Comparison of ENCODE assay signal across 22 mouse cellular contexts in genomic region chr4:125598677-125599076, GRCm38 (mm10).
DNase-seq lines count a peak whose midpoint lies in the region; ATAC-seq and TF ChIP-seq lines count a peak whose summit lies in the region.
"Had no signal": no experiment of that assay in that cellular context is flagged by ENCODE, and none has a peak within 500 bp of the region (broad histone marks: within the 10 kb centered on the region; RNA-seq: fewer than 3 reads in every experiment).

No protein-coding gene starts in this region.

- no peak overlapping the region for H3K4me3 ChIP-seq in hindbrain, embryonic 10.5 days
- no peak overlapping the region for H3K4me3 ChIP-seq in hindbrain, embryonic 13.5 days
- peak overlapping the region; percentile 76 for H3K4me3 ChIP-seq in E14TG2a.4 (replicated peaks; ENCODE audit: low read length)
- no peak overlapping the region for H3K4me3 ChIP-seq in stomach, postnatal 0 days (ENCODE audit: low read depth, low read length)
- H3K4me3 ChIP-seq: embryonic facial prominence, embryonic 15.5 days; heart, embryonic 10.5 days; hindbrain, embryonic 15.5 days; intestine, embryonic 15.5 days; limb, embryonic 13.5 days; lung, embryonic 15.5 days; midbrain, embryonic 12.5 days; neural tube, embryonic 12.5 days had no signal

- no peak overlapping the region for H3K4me2 ChIP-seq in hindbrain, embryonic 13.5 days
- no peak overlapping the region for H3K4me2 ChIP-seq in stomach, postnatal 0 days (replicated peaks; ENCODE audit: low read depth)
- H3K4me2 ChIP-seq: embryonic facial prominence, embryonic 15.5 days; hindbrain, embryonic 15.5 days; intestine, embryonic 15.5 days; limb, embryonic 13.5 days; lung, embryonic 15.5 days; midbrain, embryonic 12.5 days; neural tube, embryonic 12.5 days had no signal

- peak; percentile 22 for DNase-seq in hindbrain, embryonic 10.5 days (ENCODE audit: low spot score)
- DNase-seq in ES-CJ7 (ENCODE audit: low read depth, low spot score), result peak; percentile 93
- DNase-seq in stomach, postnatal 0 days (ENCODE audit: low spot score), result peak; percentile 31
- no peak for DNase-seq in ovary, postnatal 10 days (ENCODE audit: low spot score)
- DNase-seq in urinary bladder, postnatal 14 days (ENCODE audit: low spot score), result no peak
- DNase-seq: cerebellum, adult 2 months; heart, postnatal 10 days; kidney, adult 9 months; kidney, postnatal 36 days; thymus, postnatal 36 days had no signal

- H3K9me3 ChIP-seq in hindbrain, embryonic 10.5 days, result no peaks in the 10 kb centered on the region
- H3K9me3 ChIP-seq in hindbrain, embryonic 13.5 days, result no peaks in the 10 kb centered on the region
- H3K9me3 ChIP-seq in E14TG2a.4 (ENCODE audit: low read length), result 0 out of 2 replicates have a peak, but pooled peaks cover 5% of the 10 kb centered on the region
- H3K9me3 ChIP-seq in stomach, postnatal 0 days (ENCODE audit: control insufficient read depth, low read length), result no peaks in the 10 kb centered on the region
- H3K9me3 ChIP-seq: embryonic facial prominence, embryonic 15.5 days; heart, embryonic 10.5 days; hindbrain, embryonic 15.5 days; intestine, embryonic 15.5 days; limb, embryonic 13.5 days; lung, embryonic 15.5 days; midbrain, embryonic 12.5 days; neural tube, embryonic 12.5 days had no signal

- peaks cover 15% of the 10 kb centered on the region for H3K27me3 ChIP-seq in hindbrain, embryonic 10.5 days (ENCODE audit: insufficient read depth, poor library complexity, severe bottlenecking)
- H3K27me3 ChIP-seq in hindbrain, embryonic 13.5 days, result peaks cover 17% of the 10 kb centered on the region; the same call in 1 of the 2 replicates
- H3K27me3 ChIP-seq in E14TG2a.4 (ENCODE audit: insufficient read depth, low read length), result no peaks in the 10 kb centered on the region
- H3K27me3 ChIP-seq in stomach, postnatal 0 days (ENCODE audit: control insufficient read depth, insufficient read depth, low read length), result no peaks in the 10 kb centered on the region
- H3K27me3 ChIP-seq: hindbrain, embryonic 15.5 days; lung, embryonic 15.5 days; neural tube, embryonic 12.5 days had no signal

- ATAC-seq in hindbrain, embryonic 13.5 days (ENCODE audit: low FRiP score), result no peak
- no peak for ATAC-seq in stomach, postnatal 0 days (ENCODE audit: low FRiP score, low TSS enrichment)
- ATAC-seq: intestine, embryonic 15.5 days had no signal

- 42% methylated on average over 10 of the region's 10 CpGs for WGBS in hindbrain, embryonic 10.5 days
- 43% methylated on average over 10 of the region's 10 CpGs for WGBS in hindbrain, embryonic 13.5 days
- 39% methylated on average over 10 of the region's 10 CpGs for WGBS in stomach, postnatal 0 days

- TF ChIP-seq CTCF in E14TG2a.4 (conservative IDR thresholded peaks at IDR 0.05; ENCODE audit: low read length), result no peak
- no peak for TF ChIP-seq CTCF in stomach, postnatal 0 days (IDR thresholded peaks at IDR 0.05; ENCODE audit: low read depth)

- no peak overlapping the region for H3K27ac ChIP-seq in hindbrain, embryonic 10.5 days
- H3K27ac ChIP-seq in hindbrain, embryonic 13.5 days, result no peak overlapping the region
- no peak overlapping the region for H3K27ac ChIP-seq in stomach, postnatal 0 days (replicated peaks)
- H3K27ac ChIP-seq: embryonic facial prominence, embryonic 15.5 days; heart, embryonic 10.5 days; hindbrain, embryonic 15.5 days; intestine, embryonic 15.5 days; limb, embryonic 13.5 days; liver, embryonic 14.5 days; lung, embryonic 15.5 days; midbrain, embryonic 12.5 days; neural tube, embryonic 12.5 days had no signal

- no peaks in the 10 kb centered on the region for H3K36me3 ChIP-seq in hindbrain, embryonic 10.5 days
- H3K36me3 ChIP-seq in hindbrain, embryonic 13.5 days, result no peaks in the 10 kb centered on the region
- H3K36me3 ChIP-seq in E14TG2a.4 (ENCODE audit: insufficient read depth, low read length), result no peaks in the 10 kb centered on the region
- H3K36me3 ChIP-seq in stomach, postnatal 0 days (ENCODE audit: control insufficient read depth, insufficient read depth, low read length), result no peaks in the 10 kb centered on the region
- H3K36me3 ChIP-seq: embryonic facial prominence, embryonic 15.5 days; G1E; heart, embryonic 10.5 days; hindbrain, embryonic 15.5 days; intestine, embryonic 15.5 days; limb, embryonic 13.5 days; lung, embryonic 15.5 days; midbrain, embryonic 12.5 days; neural tube, embryonic 12.5 days had no signal

- H3K4me1 ChIP-seq in hindbrain, embryonic 10.5 days (replicated peaks), result peaks cover 30% of the 10 kb centered on the region
- H3K4me1 ChIP-seq in hindbrain, embryonic 13.5 days (replicated peaks), result peaks cover 77% of the 10 kb centered on the region
- H3K4me1 ChIP-seq in E14TG2a.4 (replicated peaks; ENCODE audit: low read depth, low read length), result peaks cover 86% of the 10 kb centered on the region
- no peaks in the 10 kb centered on the region for H3K4me1 ChIP-seq in stomach, postnatal 0 days (replicated peaks; ENCODE audit: control insufficient read depth, insufficient read depth)
- H3K4me1 ChIP-seq: intestine, embryonic 15.5 days; lung, embryonic 15.5 days had no signal

- H3K9ac ChIP-seq in hindbrain, embryonic 13.5 days, result no peak overlapping the region
- no peak overlapping the region for H3K9ac ChIP-seq in stomach, postnatal 0 days (ENCODE audit: low read length)
- H3K9ac ChIP-seq: embryonic facial prominence, embryonic 15.5 days; hindbrain, embryonic 15.5 days; intestine, embryonic 15.5 days; limb, embryonic 13.5 days; liver, embryonic 14.5 days; lung, embryonic 15.5 days; midbrain, embryonic 12.5 days; neural tube, embryonic 12.5 days had no signal

- no peak for TF ChIP-seq EP300 in stomach, postnatal 0 days (optimal IDR thresholded peaks at IDR 0.05)

Comparison
In these comparisons a context has a peak if more than half of its experiments do, and no peak if none do; other contexts are left out.
1. DNase-seq: peak in hindbrain, embryonic 10.5 days (single experiment), ES-CJ7 (single experiment) and stomach, postnatal 0 days (single experiment); none in ovary, postnatal 10 days (single experiment) and urinary bladder, postnatal 14 days (single experiment).